Mouse (Mus musculus) urinary bladder, postnatal 14 days (tissue): ENCODE data around the gene Spred1.
"Not testable (repeated sequence)": the region's sequence is repeated elsewhere in the genome, so short reads cannot be mapped to it uniquely, and the experiment has no call there.

ENCODE experiments used
- DNase-seq: peaks from one replicate; pipeline ENCODE4 v3.0.0; 2021; ENCODE audit warnings: low spot score

Spred1 gene

GRCm38 (mm10) chr2:117119291-117120245 lies 1.6 kb upstream of the Spred1 start:
- peak; percentile 74 for DNase-seq

- DNase-seq = peak; percentile 88
Measured at GRCm38 (mm10) chr2:117120246-117121211, 645 bp upstream of the Spred1 start.

- DNase-seq = no peak
Measured at GRCm38 (mm10) chr2:117121984-117122605, 921 bp downstream of the Spred1 start.

GRCm38 (mm10) chr2:117122701-117123337 lies 1.6 kb downstream of the Spred1 start:
- peak; percentile 30 for DNase-seq

- no peak for DNase-seq
Measured at GRCm38 (mm10) chr2:117123701-117124100, 2.5 kb downstream of the Spred1 start.

- no peak for DNase-seq
Measured at GRCm38 (mm10) chr2:117124839-117125238, 3.7 kb downstream of the Spred1 start.

- no peak for DNase-seq
Measured at GRCm38 (mm10) chr2:117129156-117129555, 8.0 kb downstream of the Spred1 start.

- DNase-seq = not testable (repeated sequence)
Measured at GRCm38 (mm10) chr2:117131041-117131440, 9.9 kb downstream of the Spred1 start.

GRCm38 (mm10) chr2:117131910-117132309 lies 10.7 kb downstream of the Spred1 start:
- DNase-seq = no peak

- no peak for DNase-seq
Measured at GRCm38 (mm10) chr2:117133541-117133940, 12.4 kb downstream of the Spred1 start.

GRCm38 (mm10) chr2:117137751-117138150 lies 16.6 kb downstream of the Spred1 start:
- no peak for DNase-seq

GRCm38 (mm10) chr2:117138932-117139331 lies 17.8 kb downstream of the Spred1 start:
- DNase-seq = no peak

GRCm38 (mm10) chr2:117139977-117140376 lies 18.8 kb downstream of the Spred1 start:
- DNase-seq = no peak

GRCm38 (mm10) chr2:117143106-117143505 lies 21.9 kb downstream of the Spred1 start:
- no peak for DNase-seq

GRCm38 (mm10) chr2:117146026-117146425 lies 24.9 kb downstream of the Spred1 start:
- DNase-seq = no peak

GRCm38 (mm10) chr2:117146617-117147016 lies 25.4 kb downstream of the Spred1 start:
- DNase-seq = no peak

GRCm38 (mm10) chr2:117152161-117152560 lies 31.0 kb downstream of the Spred1 start:
- no peak for DNase-seq

GRCm38 (mm10) chr2:117168379-117168778 lies 47.2 kb downstream of the Spred1 start:
- no peak for DNase-seq

- DNase-seq = no peak
Measured at GRCm38 (mm10) chr2:117169037-117169436, 47.9 kb downstream of the Spred1 start.

- no peak for DNase-seq
Measured at GRCm38 (mm10) chr2:117172981-117173380, 51.8 kb downstream of the Spred1 start.

- DNase-seq = no peak
Measured at GRCm38 (mm10) chr2:117176066-117176465, 54.9 kb downstream of the Spred1 start.
